16 mouse cellular contexts compared by ENCODE assay signal in the genomic region with DNA sequence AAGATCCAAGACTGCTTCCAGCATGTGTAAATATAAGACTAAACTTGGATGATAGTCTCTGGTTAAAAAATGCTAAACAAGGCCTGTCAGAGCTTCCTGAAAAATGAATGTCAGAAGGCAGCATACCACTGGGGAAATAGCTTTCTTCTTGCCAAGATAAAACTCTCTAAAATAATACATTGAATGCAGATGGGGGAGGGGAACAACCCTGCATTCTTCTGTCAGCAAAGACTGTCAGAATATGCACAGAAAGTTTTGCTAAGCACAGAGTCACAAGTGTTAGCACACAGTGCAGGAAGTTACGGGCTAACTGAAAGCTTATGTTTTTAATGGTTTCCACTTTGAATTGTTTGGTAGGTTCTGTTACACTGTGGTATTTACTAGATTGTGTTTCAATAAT. TPM values are rescaled to one million over a fixed set of nuclear protein-coding genes. Genes with fewer than 3 reads are reported as not detected.
DNase-seq lines count a peak whose midpoint lies in the region; ATAC-seq and TF ChIP-seq lines count a peak whose summit lies in the region.
"Had no signal": no experiment of that assay in that cellular context is flagged by ENCODE, and none has a peak within 500 bp of the region (broad histone marks: within the 10 kb centered on the region; RNA-seq: fewer than 3 reads in every experiment).

No protein-coding gene starts in this region.

- TF ChIP-seq POLR2A in embryonic fibroblast, embryonic 13.5 days (IDR thresholded peaks at IDR 0.05; ENCODE audit: low read depth, low read length): no peak

- H3K4me1 ChIP-seq in kidney, embryonic 15.5 days: no peaks in the 10 kb centered on the region
- H3K4me1 ChIP-seq in kidney, embryonic 14.5 days (ENCODE audit: control insufficient read depth, insufficient read depth, low read length): no peaks in the 10 kb centered on the region
- no peaks in the 10 kb centered on the region for H3K4me1 ChIP-seq in stomach, embryonic 14.5 days (ENCODE audit: control insufficient read depth, insufficient read depth, low read length)
- no peaks in the 10 kb centered on the region for H3K4me1 ChIP-seq in stomach, postnatal 0 days (replicated peaks; ENCODE audit: control insufficient read depth, insufficient read depth)
- peaks cover 5% of the 10 kb centered on the region for H3K4me1 ChIP-seq in embryonic fibroblast, embryonic 13.5 days (ENCODE audit: control insufficient read depth, insufficient read depth, low read length)
- H3K4me1 ChIP-seq: hindbrain, embryonic 10.5 days had no signal

- TF ChIP-seq EP300 in stomach, postnatal 0 days (optimal IDR thresholded peaks at IDR 0.05): no peak

- intact Hi-C loops in left cerebral cortex, postnatal 4 days (cut with DNase I): no loop called here

- H3K27ac ChIP-seq in kidney, embryonic 15.5 days: no peak overlapping the region
- no peak overlapping the region for H3K27ac ChIP-seq in kidney, embryonic 14.5 days (ENCODE audit: low read depth, low read length)
- no peak overlapping the region for H3K27ac ChIP-seq in stomach, embryonic 14.5 days (ENCODE audit: low read length)
- H3K27ac ChIP-seq in stomach, postnatal 0 days (replicated peaks): no peak overlapping the region
- peak overlapping the region; percentile 71 for H3K27ac ChIP-seq in embryonic fibroblast, embryonic 13.5 days (ENCODE audit: insufficient read depth, low read length)
- H3K27ac ChIP-seq: hindbrain, embryonic 10.5 days; liver, embryonic 14.5 days had no signal

- H3K4me2 ChIP-seq in kidney, embryonic 15.5 days: no peak overlapping the region
- H3K4me2 ChIP-seq in kidney, embryonic 14.5 days (replicated peaks; ENCODE audit: low read depth, low read length): no peak overlapping the region
- no peak overlapping the region for H3K4me2 ChIP-seq in stomach, embryonic 14.5 days (replicated peaks; ENCODE audit: low read depth, low read length)
- H3K4me2 ChIP-seq in stomach, postnatal 0 days (replicated peaks; ENCODE audit: low read depth): no peak overlapping the region

- H3K9ac ChIP-seq in kidney, embryonic 15.5 days: no peak overlapping the region
- H3K9ac ChIP-seq in kidney, embryonic 14.5 days (ENCODE audit: low read depth, low read length): no peak overlapping the region
- H3K9ac ChIP-seq in stomach, embryonic 14.5 days (replicated peaks; ENCODE audit: low read depth, low read length): no peak overlapping the region
- H3K9ac ChIP-seq in stomach, postnatal 0 days (ENCODE audit: low read length): no peak overlapping the region
- H3K9ac ChIP-seq: liver, embryonic 14.5 days had no signal

- no peak overlapping the region for H3K4me3 ChIP-seq in kidney, embryonic 15.5 days (replicated peaks)
- no peak overlapping the region for H3K4me3 ChIP-seq in kidney, embryonic 14.5 days (ENCODE audit: low read length)
- no peak overlapping the region for H3K4me3 ChIP-seq in stomach, embryonic 14.5 days (ENCODE audit: low read depth, low read length)
- no peak overlapping the region for H3K4me3 ChIP-seq in stomach, postnatal 0 days (ENCODE audit: low read depth, low read length)
- no peak overlapping the region for H3K4me3 ChIP-seq in embryonic fibroblast, embryonic 13.5 days (ENCODE audit: insufficient read depth, low read length)
- H3K4me3 ChIP-seq: hindbrain, embryonic 10.5 days; myocyte had no signal

- no peaks in the 10 kb centered on the region for H3K36me3 ChIP-seq in kidney, embryonic 15.5 days
- H3K36me3 ChIP-seq in kidney, embryonic 14.5 days (ENCODE audit: control insufficient read depth, insufficient read depth, low read length): no peaks in the 10 kb centered on the region
- H3K36me3 ChIP-seq in stomach, embryonic 14.5 days (ENCODE audit: control insufficient read depth, insufficient read depth, low read length): no peaks in the 10 kb centered on the region
- H3K36me3 ChIP-seq in stomach, postnatal 0 days (ENCODE audit: control insufficient read depth, insufficient read depth, low read length): no peaks in the 10 kb centered on the region
- H3K36me3 ChIP-seq: hindbrain, embryonic 10.5 days had no signal

- TF ChIP-seq CTCF in stomach, postnatal 0 days (IDR thresholded peaks at IDR 0.05; ENCODE audit: low read depth): no peak
- no peak for TF ChIP-seq CTCF in embryonic fibroblast, embryonic 13.5 days (IDR thresholded peaks at IDR 0.05; ENCODE audit: borderline replicate concordance, insufficient read depth, low read length)

- H3K9me3 ChIP-seq in kidney, embryonic 15.5 days (replicated peaks): no peaks in the 10 kb centered on the region
- no peaks in the 10 kb centered on the region for H3K9me3 ChIP-seq in kidney, embryonic 14.5 days (ENCODE audit: control insufficient read depth, low read length)
- H3K9me3 ChIP-seq in stomach, embryonic 14.5 days (ENCODE audit: control insufficient read depth, low read depth, low read length): no peaks in the 10 kb centered on the region
- H3K9me3 ChIP-seq in stomach, postnatal 0 days (ENCODE audit: control insufficient read depth, low read length): no peaks in the 10 kb centered on the region

- no peak for DNase-seq in stomach, postnatal 0 days (ENCODE audit: low spot score)
- DNase-seq in layer of hippocampus, adult 9-10 months (ENCODE audit: low spot score): no peak
- no peak for DNase-seq in left cerebral cortex, postnatal 4 days
- DNase-seq: adrenal gland, postnatal 10 days; cerebellum, postnatal 14 days; kidney, adult 9 months; layer of hippocampus, postnatal 36 days had no signal

- H3K27me3 ChIP-seq in kidney, embryonic 15.5 days: no peaks in the 10 kb centered on the region
- H3K27me3 ChIP-seq in kidney, embryonic 14.5 days (ENCODE audit: control insufficient read depth, insufficient read depth, low read length): no peaks in the 10 kb centered on the region
- H3K27me3 ChIP-seq in stomach, embryonic 14.5 days (ENCODE audit: control insufficient read depth, insufficient read depth, low read length): no peaks in the 10 kb centered on the region
- H3K27me3 ChIP-seq in stomach, postnatal 0 days (ENCODE audit: control insufficient read depth, insufficient read depth, low read length): no peaks in the 10 kb centered on the region

- WGBS in kidney, embryonic 15.5 days: 53% methylated on average over 1 of the region's 1 CpGs
- 35% methylated on average over 1 of the region's 1 CpGs for WGBS in kidney, embryonic 14.5 days
- 31% methylated on average over 1 of the region's 1 CpGs for WGBS in stomach, embryonic 14.5 days
- WGBS in stomach, postnatal 0 days: 33% methylated on average over 1 of the region's 1 CpGs

- peak; percentile 43; the same call in 1 of the 2 replicates for ATAC-seq in kidney, embryonic 15.5 days (replicated peaks; ENCODE audit: low FRiP score)
- ATAC-seq in kidney, embryonic 14.5 days (ENCODE audit: low FRiP score, low TSS enrichment): no peak
- peak; percentile 58; the same call in 1 of the 2 replicates for ATAC-seq in stomach, embryonic 14.5 days (ENCODE audit: insufficient number of reproducible peaks, insufficient read depth, low FRiP score, low read depth)
- ATAC-seq in stomach, postnatal 0 days (ENCODE audit: low FRiP score, low TSS enrichment): no peak

RNA-seq across cellular contexts. Expression of gene Rhobtb3, which starts 6.6 kb away (rescaled TPM):
- 37.5 and 40.9 TPM in 2 replicates for polyA plus RNA-seq in kidney, embryonic 15.5 days (2015; fragmentation: Nextera tagmentation; extraction: Ambion mirVana)
- 36.2 and 67.0 TPM in 2 replicates for polyA plus RNA-seq in kidney, embryonic 14.5 days (2014; fragmentation: Nextera tagmentation; extraction: Ambion mirVana)
- 48.6 and 51.1 TPM in 2 replicates for polyA plus RNA-seq in stomach, embryonic 14.5 days (2014; fragmentation: Nextera tagmentation; extraction: Ambion mirVana)
- polyA plus RNA-seq in stomach, postnatal 0 days (2015; fragmentation: Nextera tagmentation; extraction: Ambion mirVana): 9.1 and 10.0 TPM in 2 replicates
- 91.2 and 101 TPM in 2 replicates for polyA plus RNA-seq in embryonic fibroblast, embryonic 13.5 days (2011; ENCODE audit: insufficient read length, low read depth, missing spikeins)
- total RNA-seq in left cerebral cortex, postnatal 4 days (2021): 10 to 100 TPM; 29.7 to 33.7 TPM

RNA-seq across cellular contexts. Expression of gene Spata9, which starts 16.7 kb away (rescaled TPM):
- 0.84 and 0.87 TPM in 2 replicates for polyA plus RNA-seq in kidney, embryonic 15.5 days (2015; fragmentation: Nextera tagmentation; extraction: Ambion mirVana)
- polyA plus RNA-seq in kidney, embryonic 14.5 days (2014; fragmentation: Nextera tagmentation; extraction: Ambion mirVana): 0.77 and 1.1 TPM in 2 replicates
- polyA plus RNA-seq in stomach, embryonic 14.5 days (2014; fragmentation: Nextera tagmentation; extraction: Ambion mirVana): 0.55 and 0.73 TPM in 2 replicates
- 0.30 and 0.42 TPM in 2 replicates for polyA plus RNA-seq in stomach, postnatal 0 days (2015; fragmentation: Nextera tagmentation; extraction: Ambion mirVana)
- 0.49 TPM in 1 of 2 replicates, not detected in the other for polyA plus RNA-seq in embryonic fibroblast, embryonic 13.5 days (2011; ENCODE audit: insufficient read length, low read depth, missing spikeins)
- 1 to 10 TPM in 1 of 2 experiments, under 1 TPM in 1; 0.68 to 1.3 TPM for total RNA-seq in left cerebral cortex, postnatal 4 days (2021)
- total RNA-seq: adrenal gland, postnatal 10 days; layer of hippocampus, postnatal 36 days had no signal
- polyA plus RNA-seq: small intestine, adult 2 months; urinary bladder, adult 2 months had no signal

Comparison
In these comparisons a context has a peak if more than half of its experiments do, and no peak if none do; other contexts are left out.
1. ATAC-seq: peak in kidney, embryonic 15.5 days (single experiment) and stomach, embryonic 14.5 days (single experiment); none in kidney, embryonic 14.5 days (single experiment) and stomach, postnatal 0 days (single experiment).